Mouse (Mus musculus) layer of hippocampus, postnatal 36 days (tissue): ENCODE results near the gene Adra1d. TPM values are rescaled to one million over a fixed set of nuclear protein-coding genes. Genes with fewer than 3 reads are reported as not detected.

ENCODE experiments used
- DNase-seq, 2 experiments: peaks; one replicate each; pipeline ENCODE4 v3.0.0; 2022
- total RNA-seq, 2 experiments: library from RNA; stranded (reverse); gene quantifications; 2 replicates each; pipeline ENCODE4 v1.2.3; 2021

The Adra1d gene
- total RNA-seq, 2 experiments from 2014 or later, result 92.5 to 100 TPM

DNA sequence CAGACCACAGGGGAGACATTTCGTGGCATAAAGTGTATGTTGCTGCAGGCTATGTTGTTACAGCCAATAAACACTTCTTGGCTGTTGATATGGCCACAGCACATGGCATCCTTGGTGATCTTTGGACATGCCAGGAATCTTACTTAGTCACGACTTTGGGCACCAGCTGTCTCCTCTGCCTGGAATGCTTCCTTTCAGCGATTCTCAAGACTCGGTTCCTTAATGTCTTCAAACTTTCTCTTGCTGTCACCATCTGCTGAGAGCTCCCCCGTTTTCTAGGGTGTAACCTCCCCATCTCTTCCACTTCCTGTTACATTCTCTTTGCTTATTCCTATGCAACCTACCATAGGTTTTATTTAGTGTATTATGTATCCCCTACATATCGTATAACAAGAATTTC is 22.3 kb downstream of the Adra1d start:
- no peak for DNase-seq

DNA sequence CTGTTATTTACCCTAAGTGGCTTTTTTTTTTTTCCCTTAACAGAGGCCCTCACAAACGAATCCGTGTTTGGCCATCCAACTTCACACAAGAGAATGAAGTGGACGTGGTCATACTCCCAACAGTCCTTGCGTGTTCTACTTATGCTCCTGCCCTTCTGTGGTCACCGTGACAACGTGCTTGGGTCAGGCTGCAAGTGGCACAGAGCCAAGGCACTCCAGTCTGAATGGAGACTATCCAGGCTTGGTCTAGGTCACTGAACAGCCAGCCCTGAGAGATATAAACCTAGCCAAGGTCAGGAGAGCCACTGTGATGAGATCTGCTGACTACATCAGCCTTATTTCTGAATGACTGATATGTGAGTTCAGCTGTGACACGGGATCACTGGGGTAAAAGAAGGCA is 23.7 kb downstream of the Adra1d start:
- DNase-seq, result no peak

DNA sequence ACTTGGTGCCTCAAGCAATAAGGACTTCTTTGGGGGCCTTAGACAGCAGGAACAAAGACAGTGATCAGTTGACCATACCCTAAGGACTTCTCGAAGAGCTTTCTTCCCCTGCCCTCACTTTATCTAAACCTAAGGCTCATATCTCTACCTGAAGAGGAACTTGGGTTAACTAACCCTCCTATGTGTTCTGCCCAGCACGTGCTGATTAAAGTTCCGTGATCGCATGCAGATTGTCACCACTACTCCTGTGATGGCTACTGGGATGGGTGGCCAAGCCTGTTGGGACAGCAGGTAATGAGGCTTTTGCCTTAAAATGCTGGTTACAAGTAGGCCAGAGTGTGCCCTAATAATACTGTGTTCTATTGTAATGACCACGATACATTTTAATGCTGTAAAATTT is 26.9 kb downstream of the Adra1d start:
- no peak for DNase-seq

DNA sequence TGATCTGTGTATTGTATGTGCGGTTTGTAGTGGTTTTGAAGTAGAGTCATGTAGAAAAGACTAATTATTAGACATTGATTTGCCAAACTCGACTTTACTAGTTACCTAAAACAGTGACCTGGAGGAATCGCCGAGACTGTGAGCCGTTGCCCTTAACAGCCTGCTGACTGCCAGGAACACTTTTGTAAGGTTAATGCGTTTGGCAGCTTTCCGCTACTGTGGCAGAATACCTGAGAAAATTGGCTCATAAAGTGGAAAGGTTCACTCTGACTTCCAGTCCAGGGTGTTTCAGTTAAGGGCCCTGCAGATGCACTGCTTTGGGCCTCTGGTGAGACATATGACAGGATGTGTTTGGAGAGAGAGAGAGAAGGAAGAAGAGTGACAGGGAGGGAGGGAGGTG is 30.8 kb downstream of the Adra1d start:
- no peak for DNase-seq

DNA sequence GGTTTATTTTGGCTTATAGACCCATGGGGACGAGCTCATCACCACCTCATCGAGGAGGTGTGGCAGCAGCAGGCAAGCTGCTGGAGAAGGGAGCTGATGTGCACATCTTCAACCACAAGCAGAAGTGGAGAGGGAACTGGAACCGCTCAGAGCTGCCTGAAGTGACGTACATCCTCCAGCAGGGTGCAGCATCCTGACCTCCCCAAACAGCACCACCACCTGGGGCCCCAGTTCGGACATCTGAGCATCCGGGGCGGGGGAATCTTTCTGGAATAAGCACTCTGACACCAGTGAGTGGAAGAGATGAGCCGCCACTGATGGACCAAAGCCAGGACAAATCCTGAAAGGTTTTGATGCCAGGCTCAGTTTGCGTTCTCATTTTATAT is 31.5 kb downstream of the Adra1d start:
- DNase-seq, result no peak

DNA sequence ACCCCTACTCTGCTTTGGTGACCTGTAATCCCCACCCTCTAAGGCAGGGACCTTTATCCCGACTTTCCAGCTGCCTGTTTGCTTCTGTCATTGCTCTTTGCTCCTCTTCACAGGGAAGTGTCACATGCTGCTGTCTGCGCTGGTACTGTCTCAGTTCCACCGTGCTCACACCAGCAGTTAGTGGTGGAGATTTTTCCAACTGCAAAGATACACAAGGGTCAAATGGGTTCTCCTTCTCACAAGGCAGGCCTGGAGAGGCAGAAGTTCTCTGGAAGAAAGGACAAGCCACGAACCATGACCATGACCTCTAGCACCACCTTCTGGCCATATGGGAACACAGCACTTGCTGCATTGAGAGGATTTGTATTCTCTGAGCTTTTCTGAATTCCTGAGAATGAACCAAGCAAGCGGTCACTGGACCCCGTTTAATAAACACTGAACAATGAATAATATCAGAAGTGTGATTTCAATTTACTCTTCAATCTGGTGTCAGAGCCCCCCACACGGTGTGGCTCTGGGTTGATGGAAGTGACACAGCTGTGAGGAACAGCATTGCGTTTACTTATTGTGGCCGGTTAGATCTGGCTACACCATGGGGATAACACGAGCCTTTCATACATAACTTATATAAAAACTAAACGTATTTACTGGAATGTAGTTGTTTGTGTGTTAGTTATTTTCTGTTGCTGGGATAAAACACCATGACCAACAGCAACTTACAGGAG is 32.0 kb downstream of the Adra1d start:
- peak in 1 of 2 experiments; percentile 66 for DNase-seq

DNA sequence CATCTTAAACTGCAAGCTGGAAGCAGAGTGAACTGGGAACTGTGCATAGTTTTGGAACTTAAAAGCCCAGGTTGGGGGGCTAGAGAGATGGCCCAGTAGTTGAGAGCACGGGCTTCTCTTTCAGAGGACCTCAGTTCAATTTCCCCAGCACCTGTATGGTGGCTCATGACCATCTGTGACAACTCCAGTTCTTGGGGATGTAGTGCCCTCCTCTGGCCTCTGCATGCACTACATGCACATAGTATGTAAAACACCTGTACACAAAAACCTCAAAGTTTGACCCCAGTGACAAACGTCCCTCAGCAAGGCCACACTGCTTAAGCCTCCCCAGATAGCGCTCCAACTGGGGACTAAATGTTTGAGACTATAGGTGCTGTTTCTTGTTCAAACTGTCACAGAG is 35.0 kb downstream of the Adra1d start:
- DNase-seq, result no peak

DNA sequence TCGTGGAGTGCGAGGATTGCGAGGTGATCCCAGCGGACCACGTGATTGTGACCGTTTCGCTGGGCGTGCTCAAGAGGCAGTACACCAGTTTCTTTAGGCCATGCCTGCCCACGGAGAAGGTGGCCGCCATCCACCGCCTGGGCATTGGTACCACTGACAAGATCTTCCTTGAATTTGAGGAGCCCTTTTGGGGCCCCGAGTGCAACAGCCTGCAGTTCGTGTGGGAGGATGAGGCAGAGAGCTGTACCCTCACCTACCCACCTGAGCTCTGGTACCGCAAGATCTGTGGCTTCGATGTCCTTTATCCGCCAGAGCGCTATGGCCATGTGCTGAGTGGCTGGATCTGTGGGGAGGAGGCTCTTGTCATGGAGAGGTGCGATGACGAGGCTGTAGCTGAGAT is 41.3 kb downstream of the Adra1d start:
- DNase-seq, result no peak

DNA sequence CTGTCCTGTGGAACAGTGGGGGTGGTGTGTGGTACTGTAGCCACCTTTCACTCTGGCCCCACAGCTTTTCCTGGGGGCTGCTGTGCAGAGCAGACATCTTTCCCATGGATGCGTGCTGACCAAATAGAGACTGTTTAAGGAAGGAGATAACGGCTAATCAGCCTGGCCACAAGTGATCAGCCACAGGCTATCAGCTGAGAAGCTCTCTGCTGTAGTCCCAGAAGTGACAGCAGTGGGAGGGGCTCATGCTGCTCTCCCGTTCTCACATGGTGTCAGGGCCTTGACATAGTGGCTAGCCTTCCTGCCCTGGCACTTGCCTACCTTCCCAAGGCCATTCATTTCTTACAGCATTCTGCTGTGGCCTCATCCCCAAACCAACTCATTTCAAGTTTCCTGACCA is 43.3 kb downstream of the Adra1d start:
- no peak for DNase-seq

DNA sequence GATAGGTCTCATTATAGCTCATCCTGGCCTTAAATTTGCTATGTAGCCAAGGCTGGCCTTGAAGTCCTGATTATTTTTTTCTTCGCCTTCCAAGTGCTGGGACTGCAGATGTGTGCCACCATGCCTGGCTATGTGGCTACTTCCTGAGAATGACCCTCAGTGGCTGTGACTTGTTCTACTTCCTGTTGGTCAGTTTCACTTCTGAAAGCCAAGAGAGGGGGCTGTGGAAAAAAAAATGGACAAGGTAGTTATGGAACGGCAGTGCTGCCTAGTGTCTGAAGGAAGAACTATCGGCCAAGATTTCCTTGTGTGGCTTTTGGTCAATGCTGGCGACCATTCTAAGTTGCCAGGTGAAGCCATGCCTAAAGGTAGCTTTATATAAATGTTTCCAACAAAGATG is 44.5 kb downstream of the Adra1d start:
- DNase-seq, result no peak

DNA sequence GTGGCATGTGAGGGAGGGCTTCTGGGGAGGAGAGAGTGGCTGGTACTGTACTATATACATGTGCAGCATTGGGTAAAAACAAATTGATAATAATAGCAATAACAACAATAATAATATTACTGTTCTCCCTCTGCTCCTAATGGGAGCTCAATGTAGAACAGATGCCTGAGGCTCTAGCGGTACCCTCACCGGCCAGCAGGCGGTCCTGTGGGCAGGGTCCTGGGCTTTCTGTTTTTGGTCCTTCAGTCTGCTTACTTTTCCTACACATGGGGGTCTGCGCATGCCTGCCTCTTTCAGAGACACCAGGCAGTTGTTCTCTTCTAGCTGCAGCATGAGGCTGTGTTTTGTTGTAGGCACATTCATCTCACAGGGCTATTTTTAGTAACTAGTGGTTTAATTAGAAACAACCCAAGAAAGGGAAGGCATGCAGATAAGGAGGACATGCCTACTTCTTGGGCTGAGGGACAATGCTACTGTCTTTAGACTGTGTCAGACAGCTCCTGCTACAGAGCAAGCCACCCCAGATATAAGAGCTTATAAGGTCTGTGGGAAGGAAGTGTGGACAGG is 47.9 kb downstream of the Adra1d start:
- no peak for DNase-seq

DNA sequence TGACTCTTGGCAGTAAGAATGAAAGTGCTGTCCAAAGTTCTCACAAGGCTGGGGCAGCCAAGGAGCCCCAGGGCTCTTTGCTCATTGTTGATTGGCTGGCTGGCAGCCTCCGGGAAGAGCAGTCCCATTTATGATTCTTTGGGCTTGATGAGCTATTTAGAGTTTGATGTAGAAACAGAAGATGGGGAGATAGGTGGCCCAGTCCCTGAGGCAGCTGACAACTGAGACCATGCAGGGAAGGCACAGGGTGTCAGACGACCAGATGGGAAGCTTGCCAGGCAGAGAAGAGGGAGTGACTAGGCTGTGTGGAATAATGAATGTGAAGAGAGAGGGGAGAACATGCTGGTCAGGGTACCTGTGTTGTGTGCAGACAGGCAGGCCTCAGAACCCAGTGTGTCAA is 48.6 kb downstream of the Adra1d start:
- DNase-seq, result no peak

DNA sequence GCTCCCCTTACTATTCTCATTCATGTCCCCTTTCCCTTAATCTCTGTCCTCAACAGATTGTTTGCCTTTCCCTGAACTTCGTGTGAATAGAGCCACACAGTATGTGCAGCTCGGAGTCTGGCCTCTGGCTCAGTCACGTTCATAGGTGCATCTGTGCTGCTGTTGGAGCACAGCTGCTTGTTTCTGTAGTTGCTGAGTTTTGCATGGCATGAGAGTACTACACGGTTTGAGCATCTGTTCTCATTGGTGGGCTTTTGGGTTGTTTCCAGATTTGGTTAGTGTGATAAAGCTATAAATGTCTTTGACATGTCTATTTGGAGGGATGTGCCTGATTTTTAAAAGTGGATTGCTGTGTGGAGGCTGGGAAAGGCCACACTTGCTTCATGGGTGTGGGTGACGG is 51.6 kb downstream of the Adra1d start:
- no peak for DNase-seq

DNA sequence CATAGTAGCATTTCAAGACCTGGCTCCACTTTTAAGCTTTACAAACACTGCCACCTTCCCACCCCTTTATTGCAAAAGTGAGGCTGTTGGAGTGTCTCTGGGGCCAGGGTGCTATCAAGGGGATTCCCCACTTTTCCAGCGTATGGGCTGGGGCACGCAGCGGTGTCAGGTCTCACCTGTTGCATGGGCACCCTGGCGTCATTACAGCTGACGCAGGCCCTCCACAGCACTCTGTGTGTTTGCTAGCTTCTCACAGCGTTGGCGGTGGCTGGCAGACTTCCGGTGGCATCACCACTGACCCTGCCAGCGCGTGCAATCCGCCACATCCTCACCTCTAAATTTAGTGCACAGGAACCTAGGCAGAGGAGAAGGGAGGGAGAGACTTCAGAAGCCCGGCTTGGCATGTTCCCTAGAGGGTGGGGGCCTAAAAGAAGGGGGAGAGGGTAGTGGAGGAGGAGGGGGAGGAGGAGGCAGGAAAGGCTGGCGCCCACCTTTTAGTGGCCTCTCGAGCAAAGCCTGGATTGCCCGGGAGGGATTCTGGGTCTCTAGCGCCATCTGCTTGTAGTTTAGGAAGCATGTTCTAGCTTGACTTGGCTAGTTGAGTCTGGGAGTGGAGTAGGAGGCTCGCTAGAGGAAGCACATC is 52.3 kb downstream of the Adra1d start:
- peak; percentile 57 to 66 for DNase-seq

DNA sequence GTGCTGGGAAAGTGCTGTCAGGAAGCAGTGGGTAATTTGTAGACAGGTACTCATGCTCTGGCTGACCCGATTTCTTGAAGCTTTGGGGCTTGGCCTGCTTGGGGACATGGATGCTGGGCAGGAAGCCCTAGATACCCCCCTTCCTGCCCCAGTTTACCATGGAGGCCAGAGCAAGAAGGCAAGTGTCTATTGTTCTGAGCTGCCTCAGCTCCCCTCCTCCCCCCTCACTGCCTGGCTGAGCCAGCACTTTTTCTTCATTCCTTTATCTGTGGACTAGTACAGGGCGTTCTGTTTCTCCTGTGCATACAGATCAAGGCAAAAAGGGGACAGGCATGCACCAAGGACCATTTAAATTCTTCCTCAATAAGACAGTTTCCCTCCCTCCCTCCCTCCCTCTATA is 53.6 kb downstream of the Adra1d start:
- DNase-seq, result peak; percentile 67 to 76

DNA sequence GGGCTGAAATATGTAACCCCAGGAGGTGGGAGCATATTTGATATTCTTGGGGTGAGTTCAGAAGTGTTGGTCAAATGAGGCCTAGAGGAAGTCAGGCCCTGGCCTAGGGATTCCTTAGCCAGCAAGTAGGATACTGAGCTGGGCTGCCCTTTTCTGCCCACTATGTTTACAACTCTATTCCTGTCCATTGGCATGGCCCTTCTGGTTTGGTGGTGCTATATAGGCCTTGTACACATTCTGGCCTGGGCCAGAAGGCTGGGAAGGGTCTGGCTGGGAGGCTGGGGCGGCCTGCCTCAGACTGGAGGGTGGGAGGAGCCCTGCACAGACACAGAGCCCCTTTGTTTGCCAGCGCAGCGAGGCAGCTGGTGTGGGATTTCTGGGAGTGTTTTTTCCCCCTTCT is 55.7 kb downstream of the Adra1d start:
- DNase-seq, result peak in 1 of 2 experiments; percentile 41

DNA sequence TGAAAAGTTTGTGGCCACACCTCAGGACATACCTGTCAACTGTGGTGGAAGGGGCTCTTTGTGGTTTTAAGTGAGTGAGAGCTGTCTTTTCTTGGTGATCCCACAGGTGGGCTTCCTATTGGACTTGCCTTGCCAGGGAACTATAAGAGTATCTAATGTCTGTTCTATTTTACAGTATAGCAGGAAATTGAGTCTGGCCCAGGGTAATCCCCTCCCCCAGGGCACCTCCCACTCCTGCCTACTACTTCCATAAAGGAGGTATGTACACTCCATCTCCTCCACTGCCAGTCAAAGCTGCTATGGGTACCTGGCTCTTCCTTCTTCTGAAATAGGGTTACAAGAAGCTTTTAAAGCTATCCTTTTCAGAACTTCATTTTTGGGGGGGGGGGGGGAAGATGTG is 56.7 kb downstream of the Adra1d start:
- DNase-seq, result no peak

DNA sequence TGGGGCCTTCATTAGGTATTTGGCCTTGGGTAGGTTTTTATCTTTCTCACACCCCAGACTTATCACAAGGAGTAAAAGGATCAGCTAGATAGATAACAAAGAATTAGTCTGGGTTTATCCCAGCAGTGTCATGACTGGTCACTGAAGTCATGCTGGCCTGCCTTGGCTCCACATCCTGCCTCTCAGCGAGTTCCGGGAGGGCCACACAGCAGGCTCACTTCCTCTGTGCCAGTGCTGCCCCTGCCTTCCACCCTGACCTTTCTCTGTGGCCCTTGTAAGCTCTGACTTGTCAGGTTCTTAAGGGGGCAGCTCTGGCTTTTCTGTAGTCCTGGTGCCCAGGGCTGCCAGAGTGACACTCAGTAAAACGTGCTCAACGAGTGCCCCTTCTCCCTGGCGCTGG is 59.5 kb downstream of the Adra1d start:
- no peak for DNase-seq

DNA sequence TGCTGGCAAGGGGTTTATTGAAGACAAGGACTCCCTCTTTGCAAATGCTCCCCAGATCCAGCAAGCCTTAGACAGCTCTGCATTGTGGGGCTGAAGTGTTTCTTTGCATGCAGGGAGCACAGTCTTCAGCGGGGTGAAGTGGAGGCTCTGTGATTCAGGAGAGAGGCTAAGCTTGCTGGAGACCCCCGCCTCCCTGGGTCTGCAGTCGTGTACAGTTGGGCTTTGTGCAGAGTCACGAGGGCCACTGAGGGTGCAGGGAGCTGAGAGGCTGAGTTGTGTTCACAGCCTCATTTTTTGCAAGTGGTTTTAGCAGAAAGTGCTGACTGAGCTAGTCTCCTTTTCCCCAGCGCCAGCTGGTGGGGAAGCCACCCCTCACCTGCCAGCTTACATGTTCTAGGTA is 60.2 kb downstream of the Adra1d start:
- DNase-seq, result no peak

DNA sequence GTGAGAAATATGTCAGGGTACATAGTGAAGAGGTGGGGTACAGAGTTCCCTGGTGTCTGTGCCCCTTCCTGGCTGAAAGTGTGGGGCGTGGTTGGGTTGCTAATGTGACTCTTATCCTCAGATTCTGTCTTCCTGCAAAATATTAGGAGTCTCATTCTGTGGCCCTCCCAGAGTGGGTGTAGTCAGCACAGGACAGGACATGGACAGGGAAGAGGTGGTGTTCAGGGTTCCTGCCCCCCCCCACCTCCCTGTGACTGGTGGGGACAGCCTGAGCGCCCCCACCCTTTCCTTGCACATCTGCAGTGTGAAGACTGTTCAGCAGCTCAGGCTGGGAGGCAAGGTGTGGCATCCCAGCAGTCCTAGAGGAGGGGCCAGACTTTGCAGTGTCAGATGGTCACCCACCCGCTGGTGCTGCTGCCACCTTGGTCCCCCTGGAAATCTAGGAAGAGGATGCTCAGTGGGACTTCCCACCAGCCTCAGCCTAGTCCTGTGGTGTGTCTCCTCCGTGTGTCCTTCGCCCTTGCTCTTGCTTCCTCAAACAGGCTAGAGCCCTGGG is 62.7 kb downstream of the Adra1d start:
- no peak for DNase-seq

DNA sequence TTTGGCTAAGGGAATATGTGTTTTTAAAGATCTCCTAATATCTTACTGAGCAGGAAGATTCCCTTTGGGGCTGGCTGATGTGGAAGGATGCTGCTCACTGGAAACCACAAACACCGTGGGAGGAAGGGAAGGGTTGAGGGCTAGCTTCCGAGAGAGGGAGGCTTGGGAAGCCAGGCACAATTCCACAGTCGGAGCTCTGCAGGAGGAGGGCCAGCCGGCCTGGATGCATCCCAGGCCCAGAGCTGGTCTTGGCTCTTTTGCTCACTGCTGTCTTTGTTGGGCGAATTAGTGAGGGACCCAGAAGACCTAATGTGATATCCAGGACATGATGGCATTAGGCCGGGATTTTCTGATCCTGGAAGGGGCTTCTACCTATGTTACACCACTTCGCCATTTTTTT is 63.9 kb downstream of the Adra1d start:
- DNase-seq, result peak in 1 of 2 experiments; percentile 57

DNA sequence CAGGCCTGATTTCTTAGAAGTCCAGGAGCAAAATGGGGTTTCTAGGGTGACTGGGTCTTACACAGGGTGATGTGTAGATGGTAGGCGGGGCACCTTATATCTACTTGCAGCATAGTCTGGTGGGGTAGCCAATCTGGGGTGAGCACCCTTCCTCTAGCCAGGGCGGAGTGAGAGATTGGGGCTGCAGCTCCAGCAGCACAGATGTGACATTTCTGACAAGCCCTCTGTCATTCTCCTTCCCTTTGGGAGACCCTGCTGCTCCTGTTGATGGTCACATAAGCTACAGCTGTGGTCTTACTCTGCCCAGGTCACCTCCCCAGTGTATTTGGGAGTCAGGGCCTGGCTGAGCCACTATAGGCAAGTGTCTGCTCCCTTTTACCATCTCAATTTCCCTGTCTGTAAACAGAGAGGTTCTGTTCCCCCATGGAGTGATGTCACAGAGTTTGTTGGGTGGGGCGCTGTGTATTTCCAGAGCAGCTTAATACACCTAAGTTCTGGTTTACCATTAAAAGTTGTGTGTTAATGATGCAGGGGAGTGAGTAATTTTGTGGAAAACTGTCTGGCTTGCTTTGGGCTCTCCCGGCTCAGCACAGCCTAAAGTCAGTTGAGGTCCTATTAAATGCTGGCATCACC is 64.7 kb downstream of the Adra1d start:
- DNase-seq, result no peak

DNA sequence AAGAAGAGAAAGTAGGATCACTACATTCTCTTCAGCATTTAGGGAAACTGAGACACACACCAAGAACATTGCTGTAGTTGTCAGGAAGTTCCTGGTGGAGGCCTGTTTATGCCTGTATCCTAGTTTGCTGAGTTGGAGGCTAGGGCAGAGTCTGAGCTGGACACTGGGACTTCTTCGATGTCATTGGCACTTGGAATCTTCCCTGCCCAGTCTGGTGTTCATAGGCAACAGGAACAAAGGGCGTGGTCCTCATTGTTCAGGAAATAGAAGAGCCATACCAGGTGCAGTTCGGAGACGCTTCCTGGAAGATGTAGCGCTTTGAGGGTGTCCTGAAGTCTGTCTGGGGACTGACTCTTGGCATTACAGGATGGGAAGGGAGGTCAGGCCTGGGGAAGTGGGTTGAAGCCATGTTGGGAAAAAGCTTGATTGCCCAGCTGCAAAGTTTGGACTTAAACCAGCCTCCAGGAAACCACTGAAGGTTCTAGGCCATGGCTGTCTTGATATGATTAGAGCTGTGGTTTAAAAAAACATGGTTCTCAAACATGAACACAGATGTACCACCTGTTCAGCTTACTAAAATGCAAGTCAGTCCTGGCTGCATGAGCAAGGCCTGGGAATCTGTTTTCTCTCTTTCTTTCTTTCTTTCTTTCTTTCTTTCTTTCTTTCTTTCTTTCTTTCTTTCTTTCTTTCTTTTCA is 65.8 kb downstream of the Adra1d start:
- no peak for DNase-seq
